Mouse (Mus musculus) neutrophil, adult 5-6 weeks (primary cell): ENCODE results near the gene C1qtnf1. TPM values are rescaled to one million over a fixed set of nuclear protein-coding genes. Genes with fewer than 3 reads are reported as not detected.

ENCODE experiments used
- ATAC-seq: fragments of 151-379, 151-347 bp; 2 replicates; pipeline ENCODE4 v1.8.0; 2017; ENCODE audit warnings: mild to moderate bottlenecking, moderate TSS enrichment; ENCODE audit not compliant: insufficient number of reproducible peaks, poor library complexity, low FRiP score, severe bottlenecking; ENCODE audit errors: extremely low read depth
- total RNA-seq: library from RNA; stranded (forward); fragments of 200-1000 nt; gene quantifications from 2 replicates; pipeline ENCODE4 v1.2.3, GENCODE M21; 2017

C1qtnf1 gene
- total RNA-seq, 1 experiment from 2014 or later = not detected

- no peak for ATAC-seq
These were observed 59.1 kb downstream of the C1qtnf1 start for GRCm38 (mm10) chr11:118486881-118487772.

DNA sequence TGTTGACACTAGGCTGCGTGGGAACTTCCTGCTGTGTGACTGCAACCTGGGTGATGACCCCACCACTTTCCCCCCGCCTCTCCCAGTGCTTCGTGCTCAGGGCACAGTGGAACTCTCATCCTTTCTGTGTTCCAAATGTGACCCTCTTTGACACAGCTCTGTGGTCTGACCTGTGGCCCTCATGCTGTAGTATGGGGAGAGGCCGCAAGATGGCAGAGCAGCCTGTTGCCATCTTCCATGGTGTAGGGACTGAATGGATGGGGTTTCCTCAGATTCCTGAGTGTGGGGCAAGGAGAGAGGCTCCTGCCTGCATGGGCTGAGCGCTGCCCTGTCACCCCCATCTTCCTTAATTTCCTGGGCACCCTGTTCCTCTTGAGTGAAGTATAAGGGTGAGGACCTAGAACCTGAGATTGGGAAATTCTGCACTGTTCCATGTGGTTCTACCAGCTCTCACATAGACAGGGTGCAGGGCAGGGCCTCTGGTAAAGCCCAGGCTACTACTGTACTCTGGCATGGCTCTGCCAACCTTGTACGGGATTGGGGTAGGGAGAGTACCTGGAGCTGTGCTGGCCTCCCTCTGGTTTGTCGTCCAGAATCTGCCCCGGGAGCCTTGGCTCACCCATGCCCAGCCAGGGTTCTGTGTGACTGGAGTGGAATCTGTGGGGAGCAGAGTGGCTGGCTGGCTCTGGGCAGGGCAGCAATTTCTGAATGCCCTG is 60.3 kb downstream of the C1qtnf1 start:
- no peak for ATAC-seq

DNA sequence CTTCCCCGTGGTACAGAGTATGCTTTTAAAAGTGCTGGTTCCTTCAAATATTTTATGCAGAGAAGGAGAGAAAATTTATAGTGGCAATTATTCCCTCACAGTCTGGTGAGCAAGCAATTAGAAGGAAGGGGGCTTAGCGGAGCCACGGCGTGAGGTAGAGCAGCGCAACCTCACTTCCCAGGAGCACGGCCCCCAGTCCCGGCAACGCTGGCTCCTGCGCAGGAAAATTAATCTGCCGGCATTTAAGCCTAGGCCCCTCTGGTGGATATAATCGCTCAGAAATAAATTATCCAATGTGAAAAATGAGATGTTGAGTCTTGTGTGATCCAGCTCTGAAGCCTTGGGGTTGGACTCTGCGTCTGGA is 60.9 kb downstream of the C1qtnf1 start:
- no peak for ATAC-seq

DNA sequence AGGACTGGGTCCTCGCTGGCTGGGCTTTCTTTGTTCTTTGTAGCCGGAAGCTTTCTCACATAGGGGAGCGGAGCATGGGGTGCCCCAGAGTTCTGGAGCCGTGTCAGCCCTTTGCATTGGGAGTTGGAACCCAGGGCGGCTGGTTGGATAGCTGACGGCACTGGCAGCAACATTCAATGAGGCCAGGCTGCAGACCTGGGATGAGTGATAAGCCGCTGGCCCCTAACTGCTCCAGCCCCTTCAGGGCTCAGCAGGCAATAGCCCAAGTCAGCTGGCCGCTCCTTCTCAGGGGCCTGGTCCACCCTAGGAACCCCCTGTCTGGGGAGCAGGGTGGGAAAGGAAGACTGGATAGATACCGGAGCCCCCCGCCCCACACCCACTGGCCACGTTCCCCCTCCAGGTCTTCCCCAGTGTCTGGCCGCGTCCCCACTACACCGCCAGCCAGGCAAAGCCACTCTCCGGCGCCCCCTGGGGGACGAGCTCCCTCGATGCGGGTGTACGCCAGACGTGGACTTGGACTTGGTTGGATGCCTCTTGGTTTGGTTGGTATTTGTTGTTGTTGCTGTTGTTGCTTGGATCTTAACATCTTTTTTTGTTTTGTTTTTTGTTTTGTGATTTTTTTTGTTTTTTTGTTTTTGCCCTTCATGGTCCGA is 62.7 kb downstream of the C1qtnf1 start:
- no peak for ATAC-seq

DNA sequence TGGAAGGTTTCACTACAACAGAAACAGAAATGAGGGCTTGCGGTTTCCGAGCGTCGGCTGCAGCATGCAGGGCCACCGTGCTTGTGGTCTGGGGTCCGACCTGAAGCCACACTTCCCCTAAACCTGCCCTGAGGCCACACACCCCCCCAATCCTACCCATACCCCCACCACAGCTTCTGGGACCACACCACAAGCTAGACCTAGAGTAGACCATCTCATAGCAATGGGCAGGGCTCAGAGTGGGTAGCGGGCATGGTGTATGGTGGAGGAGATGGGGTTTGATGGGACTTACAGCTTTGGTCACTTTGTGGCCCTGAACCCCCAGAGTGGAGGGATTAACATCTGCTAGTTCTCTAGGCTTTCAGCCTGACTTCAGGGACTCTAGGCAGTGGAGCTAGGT is 63.2 kb downstream of the C1qtnf1 start:
- ATAC-seq = no peak

- no peak for ATAC-seq
These were observed 65.5 kb downstream of the C1qtnf1 start for GRCm38 (mm10) chr11:118493458-118493857.

DNA sequence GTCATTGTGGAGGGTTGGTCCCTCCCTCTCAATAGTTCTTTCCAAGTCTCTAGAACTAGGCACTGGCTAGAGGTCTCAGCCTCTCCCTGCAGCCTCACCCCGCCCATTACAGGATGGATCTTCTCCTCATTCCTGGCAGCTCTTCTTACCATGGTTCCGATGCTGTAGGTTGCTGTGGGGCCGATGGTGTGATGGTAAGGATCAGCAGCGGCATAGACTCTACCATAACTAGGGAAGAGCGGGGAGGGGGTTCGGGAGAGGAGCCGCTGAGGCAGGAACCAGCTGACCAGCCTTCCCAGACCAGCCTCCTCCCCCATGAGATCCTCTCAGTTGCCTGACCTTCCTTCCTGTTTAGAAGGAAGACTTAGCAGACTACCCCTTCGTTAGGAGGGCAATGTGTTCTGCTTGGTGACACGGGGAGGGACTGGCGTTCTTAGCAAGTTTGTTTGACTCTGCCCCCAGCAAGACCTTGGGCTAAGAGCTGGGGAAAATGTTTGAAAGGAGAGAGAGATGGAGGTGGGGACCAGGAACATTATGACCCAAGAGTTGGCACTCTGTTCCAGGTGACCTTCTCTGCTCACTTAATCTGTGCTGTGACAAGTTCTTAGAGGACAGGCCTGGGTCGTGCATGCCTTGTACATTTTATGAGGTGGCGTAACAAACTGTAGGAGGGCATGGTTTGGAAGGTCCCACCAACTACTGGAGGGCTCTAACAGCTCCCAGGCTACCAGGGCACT is 66.2 kb downstream of the C1qtnf1 start:
- ATAC-seq = no peak

DNA sequence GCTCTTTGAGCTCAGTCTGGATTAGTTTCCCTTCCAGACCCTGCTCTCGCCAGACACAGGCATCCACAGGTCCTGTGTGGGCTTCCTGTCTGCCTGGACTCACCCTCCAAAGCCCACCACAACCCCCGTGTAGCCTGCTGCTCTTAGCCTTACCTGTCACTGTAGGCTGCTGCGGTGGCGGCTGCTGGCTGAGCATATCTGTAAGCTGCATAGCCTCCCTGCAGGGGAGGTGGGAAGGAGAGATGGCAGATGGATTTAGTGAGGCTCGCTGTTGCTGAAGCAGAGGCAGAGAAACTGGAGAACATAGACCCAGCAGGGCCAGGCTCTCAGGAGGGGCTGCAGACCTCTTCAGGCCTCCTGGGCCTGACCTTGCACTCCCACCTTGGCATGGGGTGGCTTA is 67.1 kb downstream of the C1qtnf1 start:
- ATAC-seq = no peak

GRCm38 (mm10) chr11:118496066-118496689 is 68.2 kb downstream of the C1qtnf1 start:
- no peak for ATAC-seq

Other genes with a start within 250 kb of the C1qtnf1 start
- gene Cyth1, start 179.6 kb upstream of the C1qtnf1 start, total RNA-seq = 155 and 192 TPM in 2 replicates
- 20.4 and 26.2 TPM in 2 replicates for gene Usp36, start 138.0 kb upstream of the C1qtnf1 start, total RNA-seq
- gene Cep295nl, start 85.7 kb upstream of the C1qtnf1 start, total RNA-seq = 3.9 and 4.4 TPM in 2 replicates
- 51.2 and 61.9 TPM in 2 replicates for gene Timp2, start 72.5 kb upstream of the C1qtnf1 start, total RNA-seq
- gene Lgals3bp, start 26.1 kb upstream of the C1qtnf1 start, total RNA-seq = 16.5 and 16.7 TPM in 2 replicates
- gene Cant1, start 9.1 kb upstream of the C1qtnf1 start, total RNA-seq = 30.5 and 34.5 TPM in 2 replicates
- gene Engase, start 48.6 kb downstream of the C1qtnf1 start, total RNA-seq = 3.0 and 4.8 TPM in 2 replicates